Mouse (Mus musculus): ENCODE measurements at regions not wholly inside any gene's neighbourhood (a gene's known extent, or its start where the extent isn't known, plus 50 kb on each side); places are given as distances from the start of the nearest gene placed in this dataset.

GRCm38 (mm10) chrY:43772246-43772645 is 492.0 kb downstream of the Gm21739 start:
- peak; percentile 0 for DNase-seq
